Mouse (Mus musculus) embryonic facial prominence, embryonic 12.5 days (tissue): Measurements from ENCODE around the gene Egfl8. TPM values are rescaled to one million over a fixed set of nuclear protein-coding genes. Genes with fewer than 3 reads are reported as not detected.

Source experiments
- polyA plus RNA-seq: library from polyadenylated mRNA; unstranded; fragments of >200 nt; fragmentation: Nextera tagmentation; extraction: Ambion mirVana; gene quantifications from 2 replicates; pipeline ENCODE4 v1.2.1, GENCODE M21; 2016

The Egfl8 gene
- polyA plus RNA-seq, 1 experiment from 2014 or later, result 7.0 TPM

Other genes with a start within 250 kb of the Egfl8 start
- gene Btnl1, start 238.8 kb downstream of the Egfl8 start, polyA plus RNA-seq, result not detected in 2 replicates
- 0.81 and 1.00 TPM in 2 replicates for gene BC051142, start 217.2 kb downstream of the Egfl8 start, polyA plus RNA-seq
- not detected in 2 replicates for gene Btnl4, start 138.7 kb downstream of the Egfl8 start, polyA plus RNA-seq
- not detected in 2 replicates for gene Btnl6, start 98.6 kb downstream of the Egfl8 start, polyA plus RNA-seq
- gene Notch4, start 51.7 kb downstream of the Egfl8 start, polyA plus RNA-seq, result 6.9 TPM in 2 replicates
- 3.5 and 6.3 TPM in 2 replicates for gene Gpsm3, start 26.2 kb downstream of the Egfl8 start, polyA plus RNA-seq
- 25.1 and 28.0 TPM in 2 replicates for gene Pbx2, start 24.7 kb downstream of the Egfl8 start, polyA plus RNA-seq
- 3.1 and 3.5 TPM in 2 replicates for gene Ager, start 18.1 kb downstream of the Egfl8 start, polyA plus RNA-seq
- 139 TPM in 2 replicates for gene Rnf5, start 12.3 kb downstream of the Egfl8 start, polyA plus RNA-seq
- gene Agpat1, start 11.7 kb downstream of the Egfl8 start, polyA plus RNA-seq, result 54.8 and 62.8 TPM in 2 replicates
- 18.0 and 18.8 TPM in 2 replicates for gene Ppt2, start 12.5 kb upstream of the Egfl8 start, polyA plus RNA-seq
- 0.52 and 0.56 TPM in 2 replicates for gene Prrt1, start 13.6 kb upstream of the Egfl8 start, polyA plus RNA-seq
- 16.6 and 16.8 TPM in 2 replicates for gene Fkbpl, start 28.8 kb upstream of the Egfl8 start, polyA plus RNA-seq
- gene Atf6b, start 31.2 kb upstream of the Egfl8 start, polyA plus RNA-seq, result 110 TPM in 2 replicates
- 0.01 and 0.05 TPM in 2 replicates for gene Tnxb, start 54.6 kb upstream of the Egfl8 start, polyA plus RNA-seq
- 0.05 TPM in 1 of 2 replicates, not detected in the other for gene C4b, start 127.9 kb upstream of the Egfl8 start, polyA plus RNA-seq
- gene Cyp21a1, start 188.6 kb upstream of the Egfl8 start, polyA plus RNA-seq, result not detected in 2 replicates
- gene Stk19, start 221.0 kb upstream of the Egfl8 start, polyA plus RNA-seq, result 21.5 and 23.8 TPM in 2 replicates
- 65.5 and 77.7 TPM in 2 replicates for gene Dxo, start 221.0 kb upstream of the Egfl8 start, polyA plus RNA-seq
- gene Skiv2l, start 234.2 kb upstream of the Egfl8 start, polyA plus RNA-seq, result 61.6 and 64.3 TPM in 2 replicates
- gene Nelfe, start 234.4 kb upstream of the Egfl8 start, polyA plus RNA-seq, result 127 and 134 TPM in 2 replicates
- gene Cfb, start 246.5 kb upstream of the Egfl8 start, polyA plus RNA-seq, result 1.1 and 1.7 TPM in 2 replicates